Mouse (Mus musculus): ENCODE data around the gene Rabl3.

DNA sequence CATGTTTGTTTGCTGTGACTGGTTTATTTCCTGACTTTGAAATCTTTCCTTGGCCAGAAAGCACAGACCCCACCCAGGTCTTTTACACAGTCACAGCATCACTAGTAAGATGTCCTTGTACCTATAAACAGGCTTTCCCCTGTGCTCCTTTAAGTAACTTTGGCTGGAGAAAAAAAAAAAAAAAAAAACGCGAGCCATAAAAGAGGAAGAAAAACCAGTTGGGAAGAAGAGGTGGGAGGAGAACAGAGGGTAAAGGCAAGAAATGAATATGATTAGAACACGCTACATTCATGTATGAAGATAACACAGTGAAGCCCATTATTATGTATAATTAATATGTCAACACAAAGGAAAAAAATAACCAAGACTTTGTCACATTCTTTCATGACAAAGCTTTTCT, 35.6 kb downstream of the Rabl3 start:
- TF ChIP-seq POLR2A (IDR thresholded peaks at IDR 0.05; ENCODE audit: borderline replicate concordance, insufficient read depth, low read length): no peak
- TF ChIP-seq CTCF (IDR thresholded peaks at IDR 0.05; ENCODE audit: borderline replicate concordance, insufficient read depth, low read depth, low read length): no peak
